Mouse (Mus musculus) cerebellum, postnatal 25 days (tissue): Measurements from ENCODE around the gene Nek1.
A peak's percentile ranks its signal among the peaks of the same experiment; 100 is the strongest.

Experiments
- DNase-seq, 2 experiments: peaks; one replicate each; pipeline ENCODE4 v3.0.0; 2021; ENCODE audit warnings: mixed read lengths in 2 of 2

Nek1 gene

GRCm38 (mm10) chr8:60992910-60993638, at the start of gene Nek1:
TSS of gene Nek1 (plus strand) at chr8:60993195.
- peak; percentile 98 to 100 for DNase-seq

- no peak for DNase-seq
Measured at GRCm38 (mm10) chr8:60947503-60947902, 45.5 kb upstream of the Nek1 start.

- no peak for DNase-seq
Measured at GRCm38 (mm10) chr8:60949859-60950258, 43.1 kb upstream of the Nek1 start.

GRCm38 (mm10) chr8:60951271-60951670, 41.7 kb upstream of the Nek1 start:
- DNase-seq, result peak; percentile 49 to 55

GRCm38 (mm10) chr8:60951757-60952156, 41.2 kb upstream of the Nek1 start:
- DNase-seq, result no peak

- no peak for DNase-seq
Measured at GRCm38 (mm10) chr8:60952803-60953202, 40.2 kb upstream of the Nek1 start.

GRCm38 (mm10) chr8:60954281-60955014, 38.5 kb upstream of the Nek1 start:
- peak; percentile 80 to 84 for DNase-seq

GRCm38 (mm10) chr8:60956847-60957246, 36.1 kb upstream of the Nek1 start:
- DNase-seq, result no peak

GRCm38 (mm10) chr8:60962763-60963162, 30.2 kb upstream of the Nek1 start:
- no peak for DNase-seq

GRCm38 (mm10) chr8:60963931-60964330, 29.1 kb upstream of the Nek1 start:
- DNase-seq, result no peak

GRCm38 (mm10) chr8:60964518-60964917, 28.5 kb upstream of the Nek1 start:
- no peak for DNase-seq

- DNase-seq, result no peak
Measured at GRCm38 (mm10) chr8:60965306-60965705, 27.7 kb upstream of the Nek1 start.

- no peak for DNase-seq
Measured at GRCm38 (mm10) chr8:60965741-60966140, 27.3 kb upstream of the Nek1 start.

- DNase-seq, result no peak
Measured at GRCm38 (mm10) chr8:60969091-60969490, 23.9 kb upstream of the Nek1 start.

- DNase-seq, result peak; percentile 38 to 70
Measured at GRCm38 (mm10) chr8:60971808-60972207, 21.2 kb upstream of the Nek1 start.

GRCm38 (mm10) chr8:60973448-60973847, 19.5 kb upstream of the Nek1 start:
- no peak for DNase-seq

- no peak for DNase-seq
Measured at GRCm38 (mm10) chr8:60974837-60975236, 18.2 kb upstream of the Nek1 start.

- no peak for DNase-seq
Measured at GRCm38 (mm10) chr8:60976818-60977217, 16.2 kb upstream of the Nek1 start.

GRCm38 (mm10) chr8:60978496-60978895, 14.5 kb upstream of the Nek1 start:
- DNase-seq, result no peak

- no peak for DNase-seq
Measured at GRCm38 (mm10) chr8:60981388-60981787, 11.6 kb upstream of the Nek1 start.

GRCm38 (mm10) chr8:60982701-60983687, 10.0 kb upstream of the Nek1 start, which contains the start of gene Clcn3:
TSS of gene Clcn3 (minus strand) at chr8:60983300.
- DNase-seq, result peak; percentile 98 to 99

GRCm38 (mm10) chr8:60983688-60984079, 9.3 kb upstream of the Nek1 start:
- peak; percentile 69 to 81 for DNase-seq
